In the genomic region with DNA sequence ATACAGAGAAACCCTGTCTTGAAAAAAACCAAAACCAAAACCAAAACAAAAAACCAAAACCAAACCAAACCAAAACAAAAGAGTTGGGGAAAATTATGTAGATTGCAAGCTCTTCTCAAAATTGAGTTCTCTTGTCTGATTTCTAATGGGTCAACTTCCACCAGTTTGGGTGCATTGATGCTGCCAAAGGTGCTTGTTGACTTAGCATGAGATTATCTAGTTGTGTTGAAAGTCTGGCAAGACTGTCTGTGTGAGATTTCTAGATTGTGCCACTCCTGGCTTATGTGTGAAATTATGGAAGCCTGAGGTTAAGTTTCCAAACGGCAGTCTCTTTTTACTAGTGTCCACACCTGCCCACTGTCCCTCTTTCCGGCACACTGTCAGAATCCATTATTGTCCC, we compare ENCODE assay signal across 35 mouse cellular contexts.
"Had no signal": no experiment of that assay in that cellular context is flagged by ENCODE, and none has a peak within 500 bp of the region (broad histone marks: within the 10 kb centered on the region; RNA-seq: fewer than 3 reads in every experiment).

No protein-coding gene starts in this region.

- DNase-seq: heart, postnatal 10 days; heart, postnatal 14 days; heart, postnatal 36 days; heart, postnatal 4 days; kidney, adult 11 months; kidney, adult 18-20 months; kidney, adult 2 months; kidney, adult 8-10 months; kidney, adult 9 months; kidney, postnatal 10 days; kidney, postnatal 14 days; kidney, postnatal 25 days; kidney, postnatal 36 days; kidney, postnatal 4 days; layer of hippocampus, adult 9-11 months; layer of hippocampus, postnatal 36 days had no signal

- H3K9ac ChIP-seq: heart, embryonic 12.5 days; heart, embryonic 13.5 days; heart, embryonic 15.5 days; hindbrain, embryonic 12.5 days; hindbrain, embryonic 13.5 days; hindbrain, embryonic 14.5 days; hindbrain, embryonic 15.5 days; intestine, embryonic 15.5 days; kidney, embryonic 15.5 days had no signal

- ATAC-seq: hindbrain, embryonic 16.5 days; hindbrain, postnatal 0 days; inflammation-experienced regulatory T-cells, adult 6 months; intestine, embryonic 15.5 days; intestine, embryonic 16.5 days; intestine, postnatal 0 days had no signal

- H3K27ac ChIP-seq: heart, embryonic 10.5 days; heart, embryonic 13.5 days; heart, embryonic 15.5 days; hindbrain, embryonic 10.5 days; hindbrain, embryonic 12.5 days; hindbrain, embryonic 13.5 days; hindbrain, embryonic 14.5 days; hindbrain, embryonic 15.5 days; hindbrain, postnatal 0 days; intestine, embryonic 15.5 days; kidney, embryonic 15.5 days; kidney, postnatal 0 days; layer of hippocampus, adult 2 months had no signal

- H3K4me2 ChIP-seq: heart, embryonic 11.5 days; heart, embryonic 12.5 days; heart, embryonic 13.5 days; heart, embryonic 15.5 days; hindbrain, embryonic 12.5 days; hindbrain, embryonic 13.5 days; hindbrain, embryonic 14.5 days; hindbrain, embryonic 15.5 days; intestine, embryonic 15.5 days; kidney, embryonic 15.5 days had no signal

- H3K4me3 ChIP-seq: heart, embryonic 10.5 days; heart, embryonic 12.5 days; heart, embryonic 13.5 days; heart, embryonic 15.5 days; hindbrain, embryonic 10.5 days; hindbrain, embryonic 12.5 days; hindbrain, embryonic 13.5 days; hindbrain, embryonic 15.5 days; intestine, embryonic 15.5 days; kidney, embryonic 15.5 days; layer of hippocampus, adult 2 months had no signal

- H3K9me3 ChIP-seq: heart, embryonic 10.5 days; heart, embryonic 12.5 days; heart, embryonic 13.5 days; heart, embryonic 15.5 days; hindbrain, embryonic 10.5 days; hindbrain, embryonic 12.5 days; hindbrain, embryonic 13.5 days; hindbrain, embryonic 15.5 days; intestine, embryonic 15.5 days; kidney, embryonic 15.5 days had no signal

- H3K27me3 ChIP-seq: heart, embryonic 12.5 days; heart, embryonic 13.5 days; heart, embryonic 15.5 days; hindbrain, embryonic 12.5 days; hindbrain, embryonic 13.5 days; hindbrain, embryonic 15.5 days; intestine, embryonic 15.5 days; kidney, embryonic 15.5 days had no signal

- H3K4me1 ChIP-seq: heart, embryonic 10.5 days; hindbrain, embryonic 10.5 days; hindbrain, embryonic 12.5 days; hindbrain, embryonic 13.5 days; hindbrain, embryonic 15.5 days; intestine, embryonic 15.5 days; kidney, embryonic 15.5 days had no signal

- H3K36me3 ChIP-seq: heart, embryonic 10.5 days; heart, embryonic 12.5 days; heart, embryonic 13.5 days; heart, embryonic 15.5 days; hindbrain, embryonic 10.5 days; hindbrain, embryonic 12.5 days; hindbrain, embryonic 13.5 days; hindbrain, embryonic 15.5 days; intestine, embryonic 15.5 days; kidney, embryonic 15.5 days had no signal
